Mouse (Mus musculus) embryonic facial prominence, embryonic 10.5 days (tissue): ENCODE measurements around the gene Csrnp3. TPM values are rescaled to one million over a fixed set of nuclear protein-coding genes. Genes with fewer than 3 reads are reported as not detected.

ENCODE experiments used
- DNase-seq: peaks from one replicate; pipeline ENCODE4 v3.0.0-alpha.2; 2017; ENCODE audit warnings: low spot score
- H3K27ac ChIP-seq: fragments of 300-500 bp; sonication (generic); replicated peaks from 2 replicates; pipeline ENCODE4 v1.5.1; 2016; ENCODE audit warnings: mild to moderate bottlenecking
- H3K27me3 ChIP-seq: fragments of 300-500 bp; sonication (generic); replicated peaks from 2 replicates; pipeline ENCODE4 v1.6.1; 2016; ENCODE audit warnings: low read depth, mild to moderate bottlenecking; ENCODE audit not compliant: poor library complexity, severe bottlenecking
- H3K36me3 ChIP-seq: fragments of 300-500 bp; sonication (generic); replicated peaks from 2 replicates; pipeline ENCODE4 v1.6.1; 2016; ENCODE audit warnings: mild to moderate bottlenecking, moderate library complexity
- H3K4me1 ChIP-seq: fragments of 300-500 bp; sonication (generic); 2 replicates; pipeline ENCODE4 v1.6.1; 2016
- H3K4me3 ChIP-seq: fragments of 300-500 bp; sonication (generic); 2 replicates; pipeline ENCODE4 v1.5.1; 2016; ENCODE audit warnings: mild to moderate bottlenecking, moderate library complexity
- H3K9me3 ChIP-seq: fragments of 300-500 bp; sonication (generic); 2 replicates; pipeline ENCODE4 v1.6.1; 2016; ENCODE audit warnings: mild to moderate bottlenecking
- WGBS: fragments of 180-500 bp; shearing (Covaris S2); methylation state at CpG from one replicate; pipeline ENCODE4 v1.1.7; 2016; 5-methylcytosine and 5-hydroxymethylcytosine counted together
- polyA plus RNA-seq: library from polyadenylated mRNA; unstranded; fragments of >200 nt; fragmentation: Nextera tagmentation; extraction: Ambion mirVana; gene quantifications from 2 replicates; pipeline ENCODE4 v1.2.1, GENCODE M21; 2016

Gene Csrnp3
- polyA plus RNA-seq, 1 experiment from 2014 or later, result 5.1 TPM

DNA sequence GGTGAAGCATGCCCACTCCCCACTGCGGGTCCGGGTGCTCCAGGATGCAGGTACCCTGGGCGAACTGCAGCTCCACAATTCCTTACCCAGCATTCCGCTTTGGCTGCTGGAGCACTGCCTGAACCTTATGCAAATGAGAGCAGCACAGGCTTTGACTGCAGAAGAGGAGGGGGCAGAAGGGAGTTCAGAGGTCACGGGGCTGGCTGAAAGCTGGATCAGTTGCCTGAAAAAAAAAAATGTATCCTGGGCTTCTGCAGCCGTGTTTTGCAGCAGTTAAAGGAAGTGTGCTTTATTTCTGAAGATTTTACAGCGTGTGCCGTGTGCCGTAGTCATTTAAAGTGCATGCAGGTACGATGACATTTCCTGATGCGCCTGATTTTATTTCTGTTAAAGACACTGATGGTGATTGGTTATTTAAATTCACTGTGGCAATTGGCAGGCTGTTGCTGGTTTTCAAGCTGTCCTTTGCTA lies 86.3 kb downstream of the Csrnp3 start:
- 2% methylated on average over 11 of the region's 11 CpGs for WGBS
- H3K4me1 ChIP-seq, result peaks cover 14% of the 10 kb centered on the region; the same call in 1 of the 2 replicates
- peak overlapping the region; percentile 61 for H3K4me3 ChIP-seq
- DNase-seq, result peak; percentile 83
- no peaks in the 10 kb centered on the region for H3K27me3 ChIP-seq
- no peaks in the 10 kb centered on the region for H3K9me3 ChIP-seq
- H3K36me3 ChIP-seq, result no peaks in the 10 kb centered on the region
- peak overlapping the region; percentile 84 for H3K27ac ChIP-seq

DNA sequence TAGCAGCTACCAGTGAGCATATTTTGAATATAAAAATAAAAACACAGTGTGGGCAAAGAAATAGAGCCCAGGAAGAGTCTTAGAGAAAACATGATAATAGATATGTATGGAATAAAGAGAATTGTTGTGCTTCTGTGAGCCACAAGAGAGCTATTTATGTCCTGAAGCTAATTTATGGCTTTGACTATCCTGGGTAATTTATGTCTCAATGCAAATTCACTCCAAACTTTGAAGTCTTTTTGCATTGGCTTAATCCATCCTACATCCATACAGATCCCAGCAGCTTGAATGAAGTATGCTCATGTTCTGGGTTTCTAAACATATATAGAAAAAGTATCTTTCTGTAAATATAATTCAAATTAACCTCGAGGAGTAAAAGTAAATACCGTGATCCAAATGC lies 88.5 kb downstream of the Csrnp3 start:
- Histone ChIP-seq H3K4me3 (no peak overlapping the region), H3K4me1 (peaks cover 17% of the 10 kb centered on the region), H3K9me3 (no peaks in the 10 kb centered on the region), H3K36me3 (no peaks in the 10 kb centered on the region), H3K27ac (no peak overlapping the region), H3K27me3 (no peaks in the 10 kb centered on the region)
- WGBS, result 72% methylated on average over 2 of the region's 2 CpGs
- no peak for DNase-seq

DNA sequence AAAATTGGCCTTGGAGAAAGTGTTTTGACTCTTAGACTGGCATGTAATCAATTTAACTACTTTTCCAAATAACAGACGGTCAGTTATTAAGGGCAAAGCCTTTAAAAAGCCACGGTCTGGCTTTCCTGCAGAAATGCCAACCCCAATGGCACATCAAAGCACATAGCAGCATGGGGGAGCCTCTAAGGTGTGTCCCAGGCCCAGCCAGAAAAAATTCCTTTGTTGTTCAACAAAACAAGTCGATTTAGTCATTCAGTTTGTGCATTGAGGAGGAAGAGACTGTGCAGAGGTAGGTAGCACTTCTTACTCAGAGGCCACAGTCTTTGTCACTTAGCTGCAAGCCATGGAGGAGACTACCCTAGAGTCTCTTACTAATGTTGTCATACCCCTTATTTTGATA lies 93.3 kb downstream of the Csrnp3 start:
- H3K36me3 ChIP-seq, result no peaks in the 10 kb centered on the region
- no peak overlapping the region for H3K4me3 ChIP-seq
- H3K9me3 ChIP-seq, result no peaks in the 10 kb centered on the region
- no peak for DNase-seq
- 30% methylated on average over 3 of the region's 3 CpGs for WGBS
- peaks cover 3% of the 10 kb centered on the region; the same call in 1 of the 2 replicates for H3K4me1 ChIP-seq
- H3K27me3 ChIP-seq, result no peaks in the 10 kb centered on the region
- H3K27ac ChIP-seq, result no peak overlapping the region

DNA sequence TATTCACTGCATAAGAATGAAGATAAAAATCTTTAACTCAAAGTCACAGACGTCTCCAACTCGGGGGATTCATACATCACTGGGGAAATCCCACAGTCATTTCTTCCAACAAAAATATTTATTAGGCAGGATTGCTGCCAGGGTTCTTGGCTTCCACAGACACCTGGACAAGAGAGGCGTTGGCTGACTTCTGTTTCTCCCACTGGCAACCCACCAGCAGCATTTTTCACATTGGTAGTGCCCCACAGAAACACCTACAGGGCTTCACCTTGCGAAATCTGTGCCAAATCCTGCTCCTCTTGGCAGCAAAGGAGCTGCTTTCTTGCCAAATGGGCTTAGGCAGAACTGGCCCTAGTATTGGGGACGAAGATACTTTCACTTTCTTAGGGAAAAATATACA lies 94.8 kb downstream of the Csrnp3 start:
- 89% methylated on average over 5 of the region's 5 CpGs for whole genome bisulfite sequencing
- no peaks in the 10 kb centered on the region for H3K36me3 ChIP-seq

DNA sequence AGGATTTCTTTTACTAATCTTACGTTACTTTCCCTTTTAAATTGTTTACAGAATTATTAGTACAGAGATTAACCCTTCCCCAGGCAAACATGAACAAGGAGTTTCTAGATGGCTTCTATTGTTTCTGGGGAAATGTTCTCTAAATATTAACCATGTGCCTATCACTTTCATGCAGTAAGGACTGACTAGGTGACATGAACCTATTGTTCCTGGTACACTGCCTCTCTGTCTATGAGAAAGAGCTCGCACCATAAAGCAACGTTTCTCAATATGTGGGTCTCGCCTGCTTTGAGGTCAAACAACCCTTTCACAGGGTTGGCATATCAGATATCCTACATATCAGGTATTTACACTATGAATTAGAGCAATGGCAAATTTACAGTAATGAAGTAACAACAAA lies 96.8 kb downstream of the Csrnp3 start:
- no peak overlapping the region for H3K4me3 ChIP-seq
- WGBS, result 90% methylated on average over 4 of the region's 4 CpGs
- H3K4me1 ChIP-seq, result peaks cover 3% of the 10 kb centered on the region; the same call in 1 of the 2 replicates
- no peaks in the 10 kb centered on the region for H3K36me3 ChIP-seq
- no peak for DNase-seq
- H3K27ac ChIP-seq, result no peak overlapping the region
- no peaks in the 10 kb centered on the region for H3K27me3 ChIP-seq
- no peaks in the 10 kb centered on the region for H3K9me3 ChIP-seq

More for the DNA sequence above, 94.8 kb downstream of the Csrnp3 start:
- H3K9me3 ChIP-seq, result no peaks in the 10 kb centered on the region
- no peak for DNase-seq
- H3K27me3 ChIP-seq, result no peaks in the 10 kb centered on the region
- no peak overlapping the region for H3K4me3 ChIP-seq
- no peak overlapping the region for H3K27ac ChIP-seq
- peaks cover 3% of the 10 kb centered on the region; the same call in 1 of the 2 replicates for H3K4me1 ChIP-seq

DNA sequence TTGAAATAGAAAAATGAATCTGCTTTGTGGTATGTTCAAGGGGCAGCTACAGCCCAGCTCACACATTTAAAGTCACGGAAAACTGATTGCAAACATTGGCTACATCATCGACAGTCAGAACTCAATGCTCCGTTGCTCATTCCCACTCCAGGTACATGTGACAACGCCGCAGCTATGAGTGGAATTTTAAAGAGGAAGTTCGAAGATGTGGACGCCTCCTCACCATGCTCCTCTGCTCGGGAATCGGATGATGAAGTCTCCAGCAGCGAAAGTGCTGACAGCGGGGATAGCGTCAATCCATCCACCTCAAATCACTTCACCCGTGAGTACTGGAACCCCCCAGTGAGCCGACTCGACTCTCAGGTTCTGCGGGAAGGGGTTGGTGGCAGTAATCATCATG lies 103.2 kb downstream of the Csrnp3 start:
- Histone ChIP-seq H3K27ac (no peak overlapping the region), H3K4me3 (no peak overlapping the region), H3K27me3 (no peaks in the 10 kb centered on the region), H3K36me3 (peaks cover 15% of the 10 kb centered on the region; the same call in 1 of the 2 replicates), H3K4me1 (peaks cover 4% of the 10 kb centered on the region), H3K9me3 (no peaks in the 10 kb centered on the region)
- no peak for DNase-seq
- WGBS, result 89% methylated on average over 16 of the region's 16 CpGs

DNA sequence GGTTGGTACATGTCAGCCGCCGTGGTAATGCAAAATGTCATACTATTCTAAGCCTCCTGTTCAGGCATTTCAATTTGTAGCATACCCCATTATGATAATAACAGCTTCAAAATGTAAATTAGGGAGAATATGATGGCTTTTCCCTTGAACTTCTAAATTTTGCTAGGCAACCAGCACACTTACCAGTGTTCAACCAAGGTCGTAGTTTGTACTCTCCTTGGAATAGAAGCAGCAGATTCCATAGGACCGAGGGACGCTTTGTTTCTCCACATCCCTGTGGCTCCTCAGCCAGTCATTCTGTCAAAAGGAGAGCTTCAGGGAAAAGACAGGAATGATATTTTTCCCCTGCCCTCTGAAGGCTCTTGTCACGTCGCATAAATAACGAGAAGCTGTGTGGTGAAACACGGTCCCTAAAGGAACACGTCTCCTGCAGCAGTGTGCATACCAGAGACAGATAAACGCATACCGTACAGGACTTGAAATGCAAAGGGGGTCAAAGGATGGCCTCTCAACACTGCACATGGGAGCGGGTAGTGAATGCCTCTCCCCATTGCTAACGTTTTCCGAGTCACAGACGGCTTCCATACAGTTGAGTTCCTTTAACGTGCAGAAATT lies 108.3 kb downstream of the Csrnp3 start:
- H3K4me3 ChIP-seq, result no peak overlapping the region
- no peak for DNase-seq
- H3K27me3 ChIP-seq, result no peaks in the 10 kb centered on the region
- no peak overlapping the region for H3K27ac ChIP-seq
- peaks cover 12% of the 10 kb centered on the region for H3K4me1 ChIP-seq
- 74% methylated on average over 17 of the region's 17 CpGs for WGBS
- H3K9me3 ChIP-seq, result no peaks in the 10 kb centered on the region
- peaks cover 14% of the 10 kb centered on the region; the same call in 1 of the 2 replicates for H3K36me3 ChIP-seq

DNA sequence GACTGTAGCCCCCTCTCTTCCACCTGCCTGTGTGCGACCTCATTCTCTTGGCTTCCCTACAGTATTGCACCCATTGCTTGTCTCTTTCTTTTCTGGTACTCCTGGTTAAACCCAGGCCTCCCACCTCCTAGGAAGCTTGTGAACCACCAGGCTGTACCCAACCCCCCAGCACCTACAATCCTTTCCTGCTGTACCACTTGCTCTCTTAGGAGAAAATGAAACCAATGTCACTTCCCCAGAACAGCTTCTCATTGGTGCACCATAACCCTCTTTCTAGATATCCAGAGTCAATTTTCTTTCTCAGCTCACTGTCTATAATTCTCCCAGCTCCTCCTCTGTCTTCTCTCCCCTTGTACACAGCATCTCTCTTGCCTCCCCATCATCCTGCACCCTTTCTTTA lies 110.2 kb downstream of the Csrnp3 start:
- WGBS, result 93% methylated on average over 1 of the region's 1 CpGs

DNA sequence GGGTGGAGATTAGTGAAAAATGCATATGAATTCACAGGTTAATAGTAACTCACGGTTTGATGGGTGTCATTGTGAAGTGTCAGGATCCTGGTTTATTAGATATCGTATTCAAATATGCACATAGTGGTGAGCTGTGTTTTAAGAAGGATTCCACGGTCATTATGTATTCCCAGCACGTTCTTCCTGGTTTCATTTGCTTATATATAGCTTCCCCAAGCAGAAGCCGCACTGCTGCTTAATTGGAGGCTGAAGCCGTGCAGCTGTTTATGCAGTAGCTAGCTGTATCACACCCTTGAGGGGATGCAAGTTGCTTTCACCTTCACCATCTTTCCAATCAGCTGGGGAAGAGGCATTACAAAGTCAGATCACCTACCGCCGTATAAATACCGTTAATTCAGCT lies 111.2 kb downstream of the Csrnp3 start:
- 88% methylated on average over 9 of the region's 9 CpGs for WGBS
- Histone ChIP-seq H3K27me3 (no peaks in the 10 kb centered on the region), H3K4me3 (no peak overlapping the region), H3K9me3 (no peaks in the 10 kb centered on the region), H3K4me1 (peaks cover 12% of the 10 kb centered on the region), H3K27ac (no peak overlapping the region), H3K36me3 (no peaks in the 10 kb centered on the region)
- no peak for DNase-seq

More for the DNA sequence above, 110.2 kb downstream of the Csrnp3 start:
- H3K9me3 ChIP-seq, result no peaks in the 10 kb centered on the region
- peaks cover 12% of the 10 kb centered on the region for H3K4me1 ChIP-seq
- no peak for DNase-seq
- H3K36me3 ChIP-seq, result no peaks in the 10 kb centered on the region
- H3K27me3 ChIP-seq, result no peaks in the 10 kb centered on the region
- no peak overlapping the region for H3K27ac ChIP-seq
- no peak overlapping the region for H3K4me3 ChIP-seq

DNA sequence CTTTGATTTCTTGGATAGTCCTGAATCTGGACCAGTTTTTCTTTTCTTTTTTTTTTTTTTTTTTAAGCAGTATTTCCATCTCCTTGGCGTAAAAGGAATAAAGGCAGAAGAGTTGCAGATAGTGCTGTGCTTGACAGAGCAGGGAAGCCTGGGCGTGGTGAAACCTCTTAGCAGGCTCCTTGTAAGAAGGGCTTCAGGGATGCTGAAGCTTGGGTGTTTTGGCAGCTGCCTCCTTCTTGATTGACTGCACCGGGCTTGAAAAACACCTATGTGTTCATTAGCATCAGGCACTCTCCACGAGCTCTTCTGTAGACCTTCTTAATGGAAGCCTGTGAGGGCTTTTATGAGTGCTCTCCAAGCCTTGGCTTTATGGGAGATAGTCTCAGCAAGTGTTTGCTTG lies 117.9 kb downstream of the Csrnp3 start:
- H3K36me3 ChIP-seq, result no peaks in the 10 kb centered on the region
- no peak for DNase-seq
- H3K27me3 ChIP-seq, result no peaks in the 10 kb centered on the region
- 71% methylated on average over 4 of the region's 4 CpGs for WGBS
- H3K4me1 ChIP-seq, result no peaks in the 10 kb centered on the region
- no peaks in the 10 kb centered on the region for H3K9me3 ChIP-seq
- no peak overlapping the region for H3K4me3 ChIP-seq
- H3K27ac ChIP-seq, result no peak overlapping the region

DNA sequence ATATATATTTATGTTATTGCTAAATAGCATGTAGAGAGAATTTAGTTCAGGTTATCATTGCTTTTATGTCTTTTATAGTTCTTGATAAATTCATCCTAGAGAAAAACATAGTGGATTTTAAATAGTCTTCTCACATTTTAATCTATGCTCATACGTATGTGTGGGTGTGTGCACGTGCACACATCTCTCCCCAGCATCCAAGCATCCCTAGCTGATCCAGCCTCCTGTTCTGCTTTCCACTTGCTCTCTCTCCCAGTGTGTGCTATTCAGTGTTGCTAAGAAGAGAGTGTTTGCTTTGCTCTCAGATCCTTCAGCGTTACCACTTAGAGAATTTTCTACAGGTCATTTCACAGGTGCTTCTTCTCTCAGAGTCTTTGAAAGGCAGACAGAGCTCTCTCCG lies 123.2 kb downstream of the Csrnp3 start:
- no peak for DNase-seq
- Histone ChIP-seq H3K27ac (no peak overlapping the region), H3K27me3 (no peaks in the 10 kb centered on the region), H3K4me3 (no peak overlapping the region), H3K4me1 (no peaks in the 10 kb centered on the region), H3K36me3 (peaks cover 12% of the 10 kb centered on the region), H3K9me3 (no peaks in the 10 kb centered on the region)
- 90% methylated on average over 4 of the region's 4 CpGs for WGBS

DNA sequence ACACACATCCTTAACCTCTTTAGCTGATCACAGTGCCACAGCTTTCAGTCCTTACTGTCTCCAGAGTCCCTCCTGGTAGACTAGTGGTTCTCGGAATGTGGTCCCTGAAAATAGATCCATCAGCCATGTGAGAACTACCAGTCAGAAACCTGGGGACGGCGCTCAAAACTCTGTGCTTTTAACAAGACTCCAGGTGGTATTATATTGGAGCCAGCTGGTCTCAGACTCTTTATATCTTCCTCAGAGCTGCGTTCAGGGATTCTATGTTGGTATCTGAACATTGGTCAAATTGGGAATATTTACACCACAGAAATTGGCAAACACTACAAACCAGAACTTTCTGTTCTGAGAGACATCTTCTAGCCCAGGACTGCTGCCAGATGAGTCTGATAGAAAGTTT lies 128.3 kb downstream of the Csrnp3 start:
- Histone ChIP-seq H3K27ac (no peak overlapping the region), H3K36me3 (peaks cover 12% of the 10 kb centered on the region), H3K4me3 (no peak overlapping the region), H3K4me1 (0 out of 2 replicates have a peak, but pooled peaks cover 3% of the 10 kb centered on the region), H3K9me3 (no peaks in the 10 kb centered on the region), H3K27me3 (no peaks in the 10 kb centered on the region)
- WGBS, result 81% methylated on average over 4 of the region's 4 CpGs
- DNase-seq, result no peak

DNA sequence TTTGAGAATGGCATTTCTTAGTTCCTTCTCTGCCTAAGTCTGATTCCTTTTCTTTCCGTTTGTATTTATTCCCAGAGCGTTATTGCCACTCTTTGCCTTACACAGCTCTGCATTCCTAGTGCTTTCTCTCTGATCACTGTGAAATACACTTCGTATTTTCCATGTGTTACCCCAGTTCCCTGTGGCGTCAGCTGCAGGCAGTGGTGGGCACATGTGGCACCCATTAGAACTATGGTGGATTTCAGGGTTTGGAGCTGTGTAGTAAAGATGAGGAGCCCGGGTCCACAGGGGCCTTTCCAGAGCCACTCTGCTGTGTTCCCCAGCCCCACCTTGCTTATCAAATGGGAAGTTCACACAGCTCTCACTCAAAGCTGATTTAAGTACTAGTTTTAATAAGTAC lies 129.8 kb downstream of the Csrnp3 start:
- H3K4me1 ChIP-seq, result peaks cover 8% of the 10 kb centered on the region; the same call in 1 of the 2 replicates
- no peaks in the 10 kb centered on the region for H3K27me3 ChIP-seq
- no peak overlapping the region for H3K4me3 ChIP-seq
- H3K27ac ChIP-seq, result no peak overlapping the region
- peaks cover 12% of the 10 kb centered on the region for H3K36me3 ChIP-seq
- no peaks in the 10 kb centered on the region for H3K9me3 ChIP-seq
- DNase-seq, result no peak
- WGBS, result 67% methylated on average over 5 of the region's 5 CpGs
